Comparison of ENCODE assay signal across 19 mouse cellular contexts in the genomic region with DNA sequence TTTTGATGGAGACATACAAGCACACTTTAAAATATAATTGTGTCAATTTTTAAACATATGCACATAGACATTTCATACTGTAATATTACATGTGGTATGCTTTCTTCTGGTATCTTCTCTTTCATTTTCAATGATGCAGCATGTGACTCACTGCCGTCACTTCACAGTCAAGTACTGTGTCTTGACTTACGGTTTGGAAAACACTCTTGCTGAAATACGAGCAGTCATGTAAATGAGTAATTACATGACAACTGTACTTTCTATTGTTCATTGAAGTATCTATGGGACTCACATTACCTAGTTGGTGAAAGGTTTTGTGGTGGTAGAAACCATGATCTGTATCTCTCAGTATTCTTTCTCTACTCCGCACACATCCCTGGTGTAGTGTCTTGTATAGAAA. TPM values are rescaled to one million over a fixed set of nuclear protein-coding genes. Genes with fewer than 3 reads are reported as not detected.
A peak's percentile ranks its signal among the peaks of the same experiment; 100 is the strongest.
DNase-seq lines count a peak whose midpoint lies in the region; ATAC-seq and TF ChIP-seq lines count a peak whose summit lies in the region.
"Had no signal": no experiment of that assay in that cellular context is flagged by ENCODE, and none has a peak within 500 bp of the region (broad histone marks: within the 10 kb centered on the region; RNA-seq: fewer than 3 reads in every experiment).

No protein-coding gene starts in this region.

- no peaks in the 10 kb centered on the region for H3K27me3 ChIP-seq in intestine, embryonic 14.5 days (replicated peaks; ENCODE audit: control insufficient read depth, insufficient read depth, low read length)
- no peaks in the 10 kb centered on the region for H3K27me3 ChIP-seq in intestine, postnatal 0 days (replicated peaks; ENCODE audit: control insufficient read depth, insufficient read depth, low read length)
- no peaks in the 10 kb centered on the region for H3K27me3 ChIP-seq in kidney, embryonic 14.5 days (ENCODE audit: control insufficient read depth, insufficient read depth, low read length)
- H3K27me3 ChIP-seq: embryonic facial prominence, embryonic 15.5 days; heart, embryonic 15.5 days; hindbrain, embryonic 15.5 days; intestine, embryonic 15.5 days had no signal

- DNase-seq in intestine, embryonic 14.5 days (ENCODE audit: low spot score): no peak
- no peak for DNase-seq in cerebellum, postnatal 36 days
- DNase-seq: adrenal gland, postnatal 14 days; cerebellum, adult 18-20 months; cerebellum, adult 9-11 months; gastrocnemius, postnatal 36 days; heart, adult 11 months had no signal

- H3K36me3 ChIP-seq in intestine, embryonic 14.5 days (ENCODE audit: control insufficient read depth, insufficient read depth, low read length): no peaks in the 10 kb centered on the region
- H3K36me3 ChIP-seq in intestine, postnatal 0 days (ENCODE audit: control insufficient read depth, insufficient read depth): no peaks in the 10 kb centered on the region
- no peaks in the 10 kb centered on the region for H3K36me3 ChIP-seq in kidney, embryonic 14.5 days (ENCODE audit: control insufficient read depth, insufficient read depth, low read length)
- H3K36me3 ChIP-seq: embryonic facial prominence, embryonic 15.5 days; forebrain, embryonic 10.5 days; G1E; heart, embryonic 15.5 days; hindbrain, embryonic 15.5 days; intestine, embryonic 15.5 days had no signal

- no peaks in the 10 kb centered on the region for H3K9me3 ChIP-seq in intestine, embryonic 14.5 days (ENCODE audit: control insufficient read depth, low read length)
- no peaks in the 10 kb centered on the region for H3K9me3 ChIP-seq in intestine, postnatal 0 days (ENCODE audit: control insufficient read depth)
- no peaks in the 10 kb centered on the region for H3K9me3 ChIP-seq in kidney, embryonic 14.5 days (ENCODE audit: control insufficient read depth, low read length)
- H3K9me3 ChIP-seq: embryonic facial prominence, embryonic 15.5 days; forebrain, embryonic 10.5 days; G1E; heart, embryonic 15.5 days; hindbrain, embryonic 15.5 days; intestine, embryonic 15.5 days had no signal

- 88% methylated on average over 4 of the region's 4 CpGs for WGBS in intestine, embryonic 14.5 days
- 77% methylated on average over 4 of the region's 4 CpGs for WGBS in intestine, postnatal 0 days
- 79% methylated on average over 4 of the region's 4 CpGs for WGBS in kidney, embryonic 14.5 days

- TF ChIP-seq CTCF in intestine, postnatal 0 days (IDR thresholded peaks at IDR 0.05; ENCODE audit: low read depth): no peak

- no peak for ATAC-seq in intestine, embryonic 14.5 days (replicated peaks; ENCODE audit: low FRiP score, low TSS enrichment, low read depth)
- ATAC-seq in intestine, postnatal 0 days: no peak
- peak; percentile 82 for ATAC-seq in CD4-positive, CD25-positive, alpha-beta regulatory T cell, adult 4 months
- peak; percentile 79 for ATAC-seq in inflammation-experienced regulatory T-cells, adult 6 months
- no peak for ATAC-seq in kidney, embryonic 14.5 days (ENCODE audit: low FRiP score, low TSS enrichment)
- ATAC-seq: forebrain, embryonic 14.5 days had no signal

- peak overlapping the region; percentile 63 for H3K27ac ChIP-seq in intestine, embryonic 14.5 days (ENCODE audit: low read depth)
- no peak overlapping the region for H3K27ac ChIP-seq in intestine, postnatal 0 days (ENCODE audit: low read depth, low read length)
- no peak overlapping the region for H3K27ac ChIP-seq in kidney, embryonic 14.5 days (ENCODE audit: low read depth, low read length)
- H3K27ac ChIP-seq: forebrain, embryonic 10.5 days; hindbrain, embryonic 15.5 days had no signal

- no peak overlapping the region for H3K4me3 ChIP-seq in intestine, embryonic 14.5 days (ENCODE audit: low read depth, low read length)
- no peak overlapping the region for H3K4me3 ChIP-seq in intestine, postnatal 0 days (ENCODE audit: low read depth, low read length)
- H3K4me3 ChIP-seq in kidney, embryonic 14.5 days (ENCODE audit: low read length): no peak overlapping the region
- H3K4me3 ChIP-seq: embryonic facial prominence, embryonic 15.5 days; erythroblast, embryonic 14.5 days; forebrain, embryonic 10.5 days; heart, embryonic 15.5 days; hindbrain, embryonic 15.5 days; intestine, embryonic 15.5 days had no signal

- no peaks in the 10 kb centered on the region for H3K4me1 ChIP-seq in intestine, embryonic 14.5 days (replicated peaks; ENCODE audit: control insufficient read depth, insufficient read depth, low read length)
- H3K4me1 ChIP-seq in intestine, postnatal 0 days (replicated peaks; ENCODE audit: control insufficient read depth, insufficient read depth, low read length): no peaks in the 10 kb centered on the region; the same call in 1 of the 2 replicates
- H3K4me1 ChIP-seq in kidney, embryonic 14.5 days (ENCODE audit: control insufficient read depth, insufficient read depth, low read length): peaks cover 5% of the 10 kb centered on the region; the same call in 1 of the 2 replicates
- H3K4me1 ChIP-seq: embryonic facial prominence, embryonic 15.5 days; forebrain, embryonic 10.5 days; hindbrain, embryonic 15.5 days; intestine, embryonic 15.5 days had no signal

- no peak overlapping the region for H3K4me2 ChIP-seq in intestine, embryonic 14.5 days (ENCODE audit: low read length)
- H3K4me2 ChIP-seq in intestine, postnatal 0 days (replicated peaks; ENCODE audit: low read depth): no peak overlapping the region
- no peak overlapping the region for H3K4me2 ChIP-seq in kidney, embryonic 14.5 days (replicated peaks; ENCODE audit: low read depth, low read length)
- H3K4me2 ChIP-seq: embryonic facial prominence, embryonic 15.5 days; heart, embryonic 15.5 days; hindbrain, embryonic 15.5 days; intestine, embryonic 15.5 days had no signal

- no peak overlapping the region for H3K9ac ChIP-seq in intestine, embryonic 14.5 days (ENCODE audit: low read length)
- no peak overlapping the region for H3K9ac ChIP-seq in intestine, postnatal 0 days (ENCODE audit: low read depth, low read length)
- H3K9ac ChIP-seq in kidney, embryonic 14.5 days (ENCODE audit: low read depth, low read length): no peak overlapping the region
- H3K9ac ChIP-seq: embryonic facial prominence, embryonic 15.5 days; heart, embryonic 15.5 days; hindbrain, embryonic 15.5 days; intestine, embryonic 15.5 days had no signal

RNA-seq across cellular contexts. Expression of gene Suco, which starts 30.6 kb away (rescaled TPM):
- polyA plus RNA-seq in intestine, embryonic 14.5 days (2014; fragmentation: Nextera tagmentation; extraction: Ambion mirVana): 21.0 and 26.6 TPM in 2 replicates
- 41.6 and 43.1 TPM in 2 replicates for polyA plus RNA-seq in intestine, postnatal 0 days (2015; fragmentation: Nextera tagmentation; extraction: Ambion mirVana)
- 10 to 100 TPM; 24.8 to 31.1 TPM for polyA plus RNA-seq in CD4-positive, CD25-positive, alpha-beta regulatory T cell, adult 4 months (2017; shearing (Covaris generic))
- 10 to 100 TPM; 29.4 to 39.1 (median 38.9) TPM for polyA plus RNA-seq in inflammation-experienced regulatory T-cells, adult 6 months (2017; shearing (Covaris generic))
- 20.2 and 30.6 TPM in 2 replicates for polyA plus RNA-seq in kidney, embryonic 14.5 days (2014; fragmentation: Nextera tagmentation; extraction: Ambion mirVana)

Comparison
In these comparisons a context has a peak if more than half of its experiments do, and no peak if none do; other contexts are left out.
1. ATAC-seq: peak in CD4-positive, CD25-positive, alpha-beta regulatory T cell, adult 4 months (single experiment) and inflammation-experienced regulatory T-cells, adult 6 months (single experiment); none in intestine, embryonic 14.5 days (single experiment), intestine, postnatal 0 days (single experiment) and kidney, embryonic 14.5 days (single experiment).